Mouse (Mus musculus) heart, postnatal 36 days (tissue): ENCODE results near the gene Gbf1. TPM values are rescaled to one million over a fixed set of nuclear protein-coding genes. Genes with fewer than 3 reads are reported as not detected.
"Not testable (repeated sequence)": the region's sequence is repeated elsewhere in the genome, so short reads cannot be mapped to it uniquely, and the experiment has no call there.

Experiments used
- DNase-seq, 2 experiments: peaks; one replicate each; pipeline ENCODE4 v3.0.0; 2021 to 2022
- intact Hi-C: fragments of 180-260 bp; cut with DNase I; formaldehyde crosslinking; loops from one replicate; pipeline ENCODE4 v1.15.1; 2025
- total RNA-seq, 2 experiments: library from RNA; stranded (reverse); gene quantifications; 2 replicates each; pipeline ENCODE4 v1.2.3; 2021

The Gbf1 gene
- 10 to 100 TPM; 43.2 to 50.4 TPM for total RNA-seq

DNA sequence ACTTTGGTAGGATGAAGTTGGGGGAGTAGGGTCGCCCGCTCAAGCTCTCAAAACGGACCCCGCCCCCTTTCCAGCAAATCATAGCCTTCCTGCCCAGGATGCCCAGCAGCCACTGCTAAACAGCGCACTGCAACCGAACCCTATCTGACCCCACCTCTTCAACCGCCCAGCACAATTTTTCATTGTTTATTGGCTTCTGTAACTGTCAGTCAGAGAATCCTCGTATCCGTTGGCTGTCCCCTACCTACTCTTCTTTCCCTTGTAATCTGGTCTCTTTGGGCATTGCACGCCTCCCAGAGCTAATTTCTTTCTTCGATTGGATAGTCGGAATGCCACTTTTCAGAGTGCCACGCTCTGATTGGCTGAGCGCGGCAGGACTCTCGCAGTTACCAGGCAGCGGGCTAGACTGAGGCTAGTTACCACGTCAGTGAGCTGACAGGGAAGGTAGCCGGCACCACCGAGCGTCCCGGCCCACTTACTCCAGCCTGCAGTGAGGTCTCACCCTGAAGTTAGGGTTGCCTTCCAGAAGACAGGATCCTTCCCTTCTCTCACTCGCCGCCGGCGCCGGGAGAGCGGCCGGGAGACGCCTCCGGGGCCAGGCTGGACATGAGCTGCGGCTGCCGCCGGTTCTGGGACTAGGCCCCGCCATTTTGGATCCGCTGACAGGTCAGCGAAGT is at the start of gene Gbf1:
TSS of gene Gbf1 (plus strand) at position 383 of the 677 bp plus-strand sequence.
- intact Hi-C loops = loop anchor here (2.0 kb wide), 1 partner anchor 15 kb away; no protein-coding TSS in a partner anchor
- DNase-seq = peak; percentile 91 to 93

DNA sequence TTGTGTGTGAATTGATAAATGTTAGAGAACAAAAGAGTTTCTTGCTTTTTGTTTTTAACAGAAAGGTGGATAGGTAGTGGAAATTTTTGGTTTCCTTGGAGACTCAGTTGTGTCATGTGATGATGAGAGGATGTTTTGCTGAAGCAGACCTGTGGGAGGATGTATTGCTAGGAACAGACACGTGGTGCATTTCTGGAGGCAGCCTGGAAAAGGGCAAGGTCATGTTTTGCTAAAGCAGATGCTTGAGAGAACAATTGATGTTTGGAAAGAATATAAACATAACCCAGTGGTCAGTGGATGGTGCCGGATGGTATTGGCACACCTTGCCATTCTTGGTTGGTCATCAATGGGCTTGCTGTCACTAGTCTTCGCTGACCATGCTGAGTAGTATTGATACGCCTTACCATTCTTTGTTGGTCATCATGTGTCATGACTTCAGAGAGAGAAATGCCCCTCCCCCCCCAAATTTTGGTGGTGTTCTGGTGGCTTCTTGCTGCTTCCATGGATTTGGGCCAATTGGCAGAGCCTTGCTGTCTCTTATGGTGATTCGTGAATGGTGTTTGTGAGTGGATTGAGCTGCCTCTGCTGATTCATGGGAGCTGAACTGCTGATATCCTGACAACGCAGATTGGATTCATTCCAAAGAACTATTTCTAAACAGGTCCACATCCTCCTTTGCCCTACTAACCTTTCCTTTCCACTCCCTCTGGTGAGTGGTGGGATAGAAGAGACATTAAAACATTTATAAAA is 48.7 kb upstream of the Gbf1 start:
- intact Hi-C loops = no loop called here
- no peak for DNase-seq

DNA sequence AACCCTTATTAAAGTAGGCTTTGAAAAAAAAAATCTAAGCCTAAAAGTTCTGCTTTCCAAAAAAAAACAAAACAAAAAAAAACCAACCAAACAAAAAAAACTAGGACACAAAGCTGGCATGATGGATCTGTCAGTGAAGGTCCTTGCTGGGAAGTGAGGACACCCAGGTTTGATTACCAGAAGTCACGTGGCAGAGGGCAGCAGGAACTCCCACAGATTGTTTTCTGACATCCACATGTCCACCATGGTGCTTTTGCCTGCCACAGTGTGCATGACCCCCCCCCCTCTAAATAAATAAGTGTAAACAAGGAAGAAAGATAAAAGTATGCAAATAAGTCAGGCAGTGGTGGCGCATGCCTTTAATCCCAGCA is 48.1 kb upstream of the Gbf1 start:
- DNase-seq = no peak
- intact Hi-C loops = no loop called here

DNA sequence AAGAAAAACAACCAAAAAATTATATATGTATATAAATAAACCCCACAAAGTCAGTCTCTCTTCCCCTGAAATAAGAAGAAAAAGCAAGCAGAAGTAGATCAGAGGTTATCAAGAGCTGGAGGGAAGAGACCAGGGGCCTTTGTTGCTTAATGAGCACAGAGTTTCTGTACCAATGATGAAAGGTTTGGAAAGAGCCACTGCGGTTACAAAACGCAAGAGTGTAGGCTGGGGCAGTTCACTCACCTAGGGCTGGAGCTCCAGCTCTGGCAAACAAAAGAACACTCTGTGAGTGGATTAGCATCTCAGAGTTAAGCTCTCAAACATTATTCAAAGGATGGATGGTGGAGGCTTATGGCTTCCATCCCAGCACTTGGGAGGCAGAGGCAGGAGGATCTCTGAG is 42.1 kb upstream of the Gbf1 start:
- DNase-seq = no peak
- intact Hi-C loops = no loop called here

- intact Hi-C loops = no loop called here
- DNase-seq = no peak
Observed at GRCm38 (mm10) chr19:46110781-46111180, 41.5 kb upstream of the Gbf1 start.

GRCm38 (mm10) chr19:46114617-46115016 is 37.7 kb upstream of the Gbf1 start:
- intact Hi-C loops = no loop called here
- no peak for DNase-seq

GRCm38 (mm10) chr19:46119458-46119857 is 32.9 kb upstream of the Gbf1 start:
- no peak for DNase-seq
- intact Hi-C loops = no loop called here

- DNase-seq = no peak
- intact Hi-C loops = no loop called here
Observed at GRCm38 (mm10) chr19:46120872-46121271, 31.4 kb upstream of the Gbf1 start.

DNA sequence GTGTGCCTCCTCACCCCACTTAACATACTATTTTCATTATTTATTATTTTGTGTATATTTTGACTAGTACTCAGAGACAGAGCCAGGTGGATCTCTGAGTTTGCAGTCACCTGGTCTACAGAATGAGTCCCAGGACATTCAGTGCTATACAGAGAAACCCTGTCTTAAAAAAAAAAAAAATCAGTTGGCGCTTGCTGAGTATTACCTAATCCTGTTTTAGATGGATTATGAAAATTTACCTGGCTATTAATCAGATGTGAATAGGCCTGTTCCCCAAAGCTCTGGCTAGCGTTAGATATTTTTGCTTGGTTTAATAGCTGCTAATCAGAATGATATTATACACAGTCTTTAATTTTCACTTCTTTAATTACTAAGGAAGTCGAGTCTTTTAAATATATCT is 28.4 kb upstream of the Gbf1 start:
- no peak for DNase-seq
- intact Hi-C loops = no loop called here

GRCm38 (mm10) chr19:46124651-46125050 is 27.7 kb upstream of the Gbf1 start:
- no peak for DNase-seq
- intact Hi-C loops = no loop called here

- intact Hi-C loops = no loop called here
Observed at GRCm38 (mm10) chr19:46126301-46126700, 26.0 kb upstream of the Gbf1 start.

GRCm38 (mm10) chr19:46129737-46130136 is 22.6 kb upstream of the Gbf1 start:
- intact Hi-C loops, DNase-seq: not testable (repeated sequence)

More at GRCm38 (mm10) chr19:46126301-46126700, 26.0 kb upstream of the Gbf1 start:
- no peak for DNase-seq

DNA sequence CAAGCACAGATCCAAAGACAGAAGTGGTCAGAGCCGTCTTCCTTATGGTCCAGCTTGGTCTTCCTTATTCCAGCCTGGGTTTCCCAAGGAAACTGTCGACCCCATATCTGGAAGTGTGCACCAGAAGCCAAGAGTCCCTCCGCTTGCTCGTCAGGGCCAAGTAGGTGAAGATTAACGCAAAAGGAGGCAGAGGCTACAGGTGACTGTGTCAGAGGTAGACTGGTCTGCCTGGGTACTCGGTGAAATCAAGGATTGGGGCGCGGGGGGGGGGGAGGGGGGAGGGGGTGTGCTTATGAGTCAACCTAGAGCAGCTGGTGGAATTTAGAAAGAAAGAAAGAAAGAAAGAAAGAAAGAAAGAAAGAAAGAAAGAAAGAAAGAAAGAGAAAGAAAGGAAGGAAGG is 21.0 kb upstream of the Gbf1 start:
- no peak for DNase-seq
- intact Hi-C loops = no loop called here

DNA sequence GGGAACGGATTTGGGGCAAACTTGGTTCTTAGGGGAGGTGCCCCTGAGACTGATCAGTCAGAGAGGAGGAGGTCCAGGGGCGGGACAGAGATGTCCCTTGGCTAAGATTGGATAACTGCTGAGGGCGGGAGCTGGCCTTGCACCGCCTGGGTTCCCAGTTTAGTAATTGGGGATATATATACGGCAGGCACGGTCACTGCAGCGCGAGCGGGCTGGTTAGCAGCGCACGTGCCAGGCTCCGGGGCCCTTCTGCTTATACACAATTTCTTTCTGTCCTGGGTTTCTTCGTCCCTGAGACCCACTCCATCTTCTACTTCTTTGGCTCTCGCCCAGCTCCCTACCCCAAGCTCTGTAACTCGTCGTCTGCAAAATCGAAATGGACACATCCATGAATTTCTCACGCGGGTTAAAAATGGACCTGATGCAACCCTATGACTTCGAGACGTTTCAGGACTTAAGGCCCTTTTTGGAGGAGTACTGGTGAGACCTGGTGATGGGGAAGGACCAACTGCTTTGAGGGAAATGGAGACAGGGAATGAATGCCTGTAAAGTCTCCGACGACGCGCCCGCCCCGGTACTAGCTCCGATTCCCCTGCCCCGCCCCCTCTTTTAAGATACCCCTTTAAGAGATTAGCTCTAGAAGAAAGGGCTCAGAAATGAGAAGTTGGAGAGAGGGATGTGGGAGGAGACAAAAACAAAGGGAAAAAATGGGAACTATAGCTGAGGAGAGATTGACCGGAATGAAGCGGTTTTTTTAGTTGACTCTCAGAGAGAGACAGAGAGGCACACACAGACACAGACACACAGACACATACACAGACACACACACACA is 20.4 kb upstream of the Gbf1 start, which contains the start of gene Elovl3:
TSS of gene Elovl3 (plus strand) at position 204 of the 832 bp plus-strand sequence.
- DNase-seq = peak; percentile 25 to 30
- intact Hi-C loops = no loop called here

DNA sequence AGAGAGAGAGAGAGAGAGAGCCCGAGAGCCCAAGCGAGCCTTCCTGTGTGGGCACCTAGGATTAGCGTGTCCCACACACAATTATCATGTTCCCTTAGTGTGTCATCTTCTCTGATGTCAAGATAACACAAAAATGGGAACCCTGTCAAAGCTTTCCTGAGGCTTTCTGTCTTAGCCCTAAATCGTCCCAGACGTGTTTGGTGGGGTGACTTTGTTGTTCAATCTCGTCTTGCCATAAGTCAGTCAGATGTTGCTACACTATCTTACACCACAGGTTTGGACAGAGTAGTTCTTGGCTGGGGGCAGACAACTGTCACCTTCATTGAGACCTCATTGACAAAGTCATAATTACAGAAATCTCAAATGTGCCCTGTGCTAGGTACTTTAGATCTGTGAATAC is 19.7 kb upstream of the Gbf1 start:
- no peak for DNase-seq
- intact Hi-C loops = no loop called here

DNA sequence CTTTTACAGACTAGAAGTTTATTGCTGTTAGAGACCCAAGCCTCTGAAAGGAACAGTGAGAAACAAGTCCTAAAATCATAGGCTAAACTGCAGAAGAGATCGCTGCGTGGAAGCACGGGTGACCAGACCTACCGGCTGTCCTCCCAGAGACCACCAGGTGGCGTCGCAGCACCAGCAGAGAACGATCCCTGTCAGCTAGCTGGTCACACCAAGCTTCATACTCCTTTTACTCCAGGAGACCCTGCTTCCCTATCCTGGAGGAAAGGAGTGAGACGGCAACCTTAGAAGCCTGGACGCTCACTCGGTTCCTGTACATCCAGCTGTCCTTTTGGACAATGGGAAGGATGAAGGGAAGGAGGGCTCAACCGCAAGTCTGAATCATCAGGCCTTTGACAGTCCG is 17.0 kb upstream of the Gbf1 start:
- intact Hi-C loops = loop anchor here (1.0 to 2.0 kb wide), 3 partner anchors 46 to 174 kb away; no protein-coding TSS in a partner anchor
- DNase-seq = peak; percentile 88 to 94

GRCm38 (mm10) chr19:46135789-46136638 is 16.3 kb upstream of the Gbf1 start:
- intact Hi-C loops = loop anchor here (1.0 to 2.0 kb wide), 4 partner anchors 17 to 173 kb away; partner anchors contain the start of gene Gbf1
- peak; percentile 49 to 64 for DNase-seq

GRCm38 (mm10) chr19:46136639-46137580 is 15.4 kb upstream of the Gbf1 start:
- peak; percentile 77 to 79 for DNase-seq
- intact Hi-C loops = loop anchor here (2.0 kb wide), 1 partner anchor 16 kb away; the partner anchor contains the start of gene Gbf1

GRCm38 (mm10) chr19:46140324-46140723 is 12.0 kb upstream of the Gbf1 start:
- intact Hi-C loops = no loop called here
- DNase-seq = no peak
